Mouse (Mus musculus) kidney, postnatal 4 days (tissue): ENCODE data around the gene Hic2.

Experiments used
- DNase-seq, 2 experiments: peaks; one replicate each; pipeline ENCODE4 v3.0.0; 2021; ENCODE audit warnings: mixed read lengths in 2 of 2

Gene Hic2

GRCm38 (mm10) chr16:17276164-17277151, 43.1 kb downstream of the Hic2 start:
- DNase-seq, result peak; percentile 96 to 97

GRCm38 (mm10) chr16:17277342-17278211, 44.2 kb downstream of the Hic2 start:
- peak; percentile 58 to 71 for DNase-seq

- DNase-seq, result no peak
These were observed 47.1 kb downstream of the Hic2 start for GRCm38 (mm10) chr16:17280471-17280870.

- no peak for DNase-seq
These were observed 49.8 kb downstream of the Hic2 start for GRCm38 (mm10) chr16:17283151-17283550.

GRCm38 (mm10) chr16:17287103-17287502, 53.7 kb downstream of the Hic2 start:
- no peak for DNase-seq

GRCm38 (mm10) chr16:17291016-17291415, 57.6 kb downstream of the Hic2 start:
- DNase-seq, result no peak

- peak; percentile 89 to 91 for DNase-seq
These were observed 59.4 kb downstream of the Hic2 start for GRCm38 (mm10) chr16:17292751-17293150.

GRCm38 (mm10) chr16:17300818-17301217, 67.4 kb downstream of the Hic2 start:
- DNase-seq, result no peak

GRCm38 (mm10) chr16:17303521-17304245, 70.3 kb downstream of the Hic2 start:
- DNase-seq, result no peak

GRCm38 (mm10) chr16:17307461-17307860, 74.1 kb downstream of the Hic2 start:
- DNase-seq, result no peak

- no peak for DNase-seq
These were observed 75.7 kb downstream of the Hic2 start for GRCm38 (mm10) chr16:17309036-17309435.

- DNase-seq, result no peak
These were observed 79.2 kb downstream of the Hic2 start for GRCm38 (mm10) chr16:17312531-17312930.
